Comparison of ENCODE assay signal across 8 mouse cellular contexts in the genomic region with DNA sequence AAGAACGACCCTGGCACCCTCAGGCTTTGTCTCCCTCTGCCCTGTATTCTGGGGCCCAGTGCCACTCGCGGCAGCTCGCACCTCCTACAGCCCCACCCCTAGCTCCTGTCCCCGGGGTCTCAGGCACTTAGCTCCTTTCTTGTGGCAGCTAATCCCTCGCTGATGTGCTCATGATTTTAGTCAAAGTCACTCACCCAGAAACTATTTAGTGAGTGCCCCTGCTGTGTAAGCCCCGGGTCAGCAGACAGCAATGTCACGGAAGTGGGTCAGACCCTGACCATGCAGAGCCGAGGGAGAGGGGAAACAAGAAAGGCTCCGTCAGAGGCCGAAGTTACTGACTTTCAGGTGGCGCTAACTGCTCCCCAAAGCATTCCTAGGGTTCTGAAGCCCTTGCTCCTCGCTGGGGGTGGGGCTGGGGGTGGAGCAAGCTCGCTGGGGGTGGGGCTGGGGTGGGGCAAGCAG. TPM values are rescaled to one million over a fixed set of nuclear protein-coding genes. Genes with fewer than 3 reads are reported as not detected.
DNase-seq lines count a peak whose midpoint lies in the region; ATAC-seq and TF ChIP-seq lines count a peak whose summit lies in the region.

No protein-coding gene starts in this region.

- no peaks in the 10 kb centered on the region for H3K36me3 ChIP-seq in heart, embryonic 11.5 days (ENCODE audit: control insufficient read depth, insufficient read depth, low read length)
- H3K36me3 ChIP-seq in heart, adult 2 months (ENCODE audit: control insufficient read depth, insufficient read depth, low read length): no peaks in the 10 kb centered on the region
- no peaks in the 10 kb centered on the region for H3K36me3 ChIP-seq in forebrain, embryonic 15.5 days
- H3K36me3 ChIP-seq in myocyte (ENCODE audit: control insufficient read depth, insufficient read depth): no peaks in the 10 kb centered on the region

- no peak for ATAC-seq in heart, embryonic 11.5 days (replicated peaks; ENCODE audit: insufficient number of reproducible peaks, low FRiP score, low TSS enrichment)
- ATAC-seq in forebrain, embryonic 15.5 days (replicated peaks): no peak

- no peak for TF ChIP-seq CTCF in heart, adult 2 months (IDR thresholded peaks at IDR 0.05)

- H3K4me3 ChIP-seq in heart, embryonic 11.5 days (ENCODE audit: low read depth, low read length): peak overlapping the region; percentile 21
- H3K4me3 ChIP-seq in heart, adult 2 months: no peak overlapping the region
- no peak overlapping the region for H3K4me3 ChIP-seq in forebrain, embryonic 15.5 days
- no peak overlapping the region for H3K4me3 ChIP-seq in myocyte

- H3ac ChIP-seq in myocyte (ENCODE audit: control insufficient read depth, insufficient read length): no peak overlapping the region

- peak overlapping the region; percentile 54 for H3K4me2 ChIP-seq in heart, embryonic 11.5 days
- 0 out of 2 replicates have a peak overlapping the region, but pooled peaks have one; percentile 12 for H3K4me2 ChIP-seq in forebrain, embryonic 15.5 days (replicated peaks)
- H3K4me2 ChIP-seq in myocyte (ENCODE audit: low read depth): peak overlapping the region; percentile 21

- TF ChIP-seq EP300 in heart, adult 2 months (IDR thresholded peaks at IDR 0.05; ENCODE audit: insufficient read depth, low read depth, low read length): no peak

- H3K79me2 ChIP-seq in heart, adult 2 months (replicated peaks; ENCODE audit: control insufficient read depth, insufficient read depth, low read length): no peaks in the 10 kb centered on the region
- no peaks in the 10 kb centered on the region for H3K79me2 ChIP-seq in myocyte (ENCODE audit: control insufficient read depth, insufficient read depth)

- H3K4me1 ChIP-seq in heart, embryonic 11.5 days (ENCODE audit: control insufficient read depth, insufficient read depth, low read length): peaks cover 20% of the 10 kb centered on the region; the same call in 1 of the 2 replicates
- no peaks in the 10 kb centered on the region for H3K4me1 ChIP-seq in heart, adult 2 months (ENCODE audit: control insufficient read depth, insufficient read depth, low read length)
- peaks cover 9% of the 10 kb centered on the region for H3K4me1 ChIP-seq in forebrain, embryonic 15.5 days

- DNase-seq in heart, adult 2 months: no peak
- DNase-seq in kidney, postnatal 36 days: peak; percentile 40 to 61
- no peak for DNase-seq in spleen, postnatal 14 days (ENCODE audit: low spot score in 2 of 2)
- no peak for DNase-seq in natural killer cell, adult 2 months (ENCODE audit: low spot score in 2 of 2)
- no peak for DNase-seq in ovary, adult 18-20 months (ENCODE audit: low spot score)

- H3K9ac ChIP-seq in heart, embryonic 11.5 days (ENCODE audit: low read depth, low read length): peak overlapping the region; percentile 65
- H3K9ac ChIP-seq in heart, adult 2 months (ENCODE audit: low read depth, low read length): no peak overlapping the region
- no peak overlapping the region for H3K9ac ChIP-seq in forebrain, embryonic 15.5 days (replicated peaks)

- no peaks in the 10 kb centered on the region for H3K9me3 ChIP-seq in heart, embryonic 11.5 days (replicated peaks; ENCODE audit: control insufficient read depth, low read length)
- H3K9me3 ChIP-seq in forebrain, embryonic 15.5 days: no peaks in the 10 kb centered on the region

- 5% methylated on average over 14 of the region's 14 CpGs for WGBS in heart, embryonic 11.5 days (ENCODE audit: insufficient replicate concordance)
- WGBS in heart, adult 2 months: 18% methylated on average over 14 of the region's 14 CpGs
- under 1% methylated on average over 14 of the region's 14 CpGs for WGBS in forebrain, embryonic 15.5 days

- intact Hi-C loops in heart, adult 2 months (cut with DNase I): no loop called here

- H3K27ac ChIP-seq in heart, embryonic 11.5 days (ENCODE audit: low read depth, low read length): no peak overlapping the region
- no peak overlapping the region for H3K27ac ChIP-seq in heart, adult 2 months
- no peak overlapping the region for H3K27ac ChIP-seq in forebrain, embryonic 15.5 days (replicated peaks)

- peaks cover 25% of the 10 kb centered on the region for H3K27me3 ChIP-seq in heart, embryonic 11.5 days (ENCODE audit: control insufficient read depth, insufficient read depth, low read length)
- H3K27me3 ChIP-seq in heart, adult 2 months (ENCODE audit: control insufficient read depth, insufficient read depth, low read length): no peaks in the 10 kb centered on the region
- H3K27me3 ChIP-seq in forebrain, embryonic 15.5 days: peaks cover 11% of the 10 kb centered on the region; the same call in 1 of the 2 replicates
- peaks cover 66% of the 10 kb centered on the region for H3K27me3 ChIP-seq in myocyte (ENCODE audit: control insufficient read depth, insufficient read depth, insufficient read length)

- TF ChIP-seq POLR2A in heart, adult 2 months (IDR thresholded peaks at IDR 0.05; ENCODE audit: insufficient read depth, low read depth, low read length): no peak
- no peak for TF ChIP-seq POLR2A in myocyte (IDR thresholded peaks at IDR 0.05; ENCODE audit: insufficient read length, low read depth)

TF ChIP-seq in myocyte, 11 proteins besides CTCF, POLR2A, EP300 and RAD21:
- no peak for TF ChIP-seq TCF3 (IDR thresholded peaks at IDR 0.05; ENCODE audit: insufficient read length, low read depth)
- no peak for TF ChIP-seq MAX (IDR thresholded peaks at IDR 0.05; ENCODE audit: low read depth)
- no peak for TF ChIP-seq CEBPB (IDR thresholded peaks at IDR 0.05; ENCODE audit: insufficient read depth, poor library complexity, severe bottlenecking)
- TF ChIP-seq MYOG (IDR thresholded peaks at IDR 0.05; ENCODE audit: control insufficient read depth in 1 of 3, insufficient read depth in 1 of 3, insufficient read length in 2 of 3, low read depth in 2 of 3): no peak
- no peak for TF ChIP-seq REST (IDR thresholded peaks at IDR 0.05; ENCODE audit: insufficient read depth, insufficient read length)
- no peak for TF ChIP-seq MYOD1 (IDR thresholded peaks at IDR 0.05; ENCODE audit: control insufficient read depth in 1 of 3, insufficient read length in 2 of 3, low read depth in 2 of 3)
- TF ChIP-seq TCF12 (IDR thresholded peaks at IDR 0.05; ENCODE audit: insufficient read depth, poor library complexity, severe bottlenecking): no peak
- TF ChIP-seq E2F4 (IDR thresholded peaks at IDR 0.05; ENCODE audit: insufficient read depth): no peak
- no peak for TF ChIP-seq SRF (IDR thresholded peaks at IDR 0.05; ENCODE audit: control insufficient read depth, insufficient read length, low read depth)
- TF ChIP-seq POLR2AphosphoS2 (IDR thresholded peaks at IDR 0.05; ENCODE audit: insufficient read length, low read depth): no peak
- no peak for TF ChIP-seq USF1 (IDR thresholded peaks at IDR 0.05; ENCODE audit: low read depth)

RNA-seq across cellular contexts. Expression of gene Slc4a5, which starts 14.7 kb away (rescaled TPM):
- polyA plus RNA-seq in heart, embryonic 11.5 days (2014; fragmentation: Nextera tagmentation; extraction: Ambion mirVana): 0.21 and 0.38 TPM in 2 replicates
- total RNA-seq in heart, adult 2 months (2021): not detected
- 0.61 TPM in 1 of 2 replicates, not detected in the other for polyA plus RNA-seq in heart, adult 2 months (2012; rRNA removed)
- 0.46 and 0.85 TPM in 2 replicates for polyA plus RNA-seq in forebrain, embryonic 15.5 days (2015; fragmentation: Nextera tagmentation; extraction: Ambion mirVana)
- 0.02 TPM for polyA plus RNA-seq in myocyte (2012; fragmentation: generic; extraction: Trizol)

Comparison
In these comparisons a context has a peak if more than half of its experiments do, and no peak if none do; other contexts are left out.
1. DNase-seq: peak in kidney, postnatal 36 days (2 of 2); none in heart, adult 2 months (0 of 2), spleen, postnatal 14 days (0 of 2), natural killer cell, adult 2 months (0 of 2) and ovary, adult 18-20 months (single experiment).
2. Peak in every context shown above with its lines, with median percentiles within 50 percentile points of each other: H3K4me2 ChIP-seq.